Mouse (Mus musculus): ENCODE data around the gene Sez6l. TPM values are rescaled to one million over a fixed set of nuclear protein-coding genes. Genes with fewer than 3 reads are reported as not detected.

Sez6l gene
- total RNA-seq, 2 experiments from 2014 or later = 0.16 to 0.24 TPM

DNA sequence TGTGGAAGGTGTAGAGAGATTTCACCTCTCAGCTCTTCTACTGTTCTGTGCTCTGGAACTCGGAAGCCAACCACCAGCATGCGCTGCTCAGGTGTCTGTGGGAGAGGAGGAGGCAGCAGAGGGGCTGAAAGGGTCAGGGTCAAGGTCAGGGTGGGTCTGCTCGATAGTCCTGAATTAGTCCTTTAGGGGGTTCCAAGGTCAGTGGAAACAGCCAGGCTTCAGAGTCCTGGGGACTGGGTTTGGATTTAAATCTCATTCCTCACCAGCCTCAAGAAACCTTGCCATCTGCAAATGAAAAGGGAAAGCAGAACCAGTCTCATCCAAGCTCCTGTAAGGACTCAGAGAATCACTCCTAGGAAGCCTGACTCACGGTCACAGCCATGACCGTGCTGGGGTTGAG lies 67.1 kb downstream of the Sez6l start:
- intact Hi-C loops (cut with DNase I; ENCODE audit: low total_unique reads) = no loop called here
- DNase-seq = no peak

- intact Hi-C loops (cut with DNase I; ENCODE audit: low total_unique reads) = no loop called here
- DNase-seq = no peak
Observed at GRCm38 (mm10) chr5:112505595-112505994, 71.4 kb downstream of the Sez6l start.

- intact Hi-C loops (cut with DNase I; ENCODE audit: low total_unique reads) = no loop called here
- DNase-seq = no peak
Observed at GRCm38 (mm10) chr5:112501384-112501783, 75.6 kb downstream of the Sez6l start.

GRCm38 (mm10) chr5:112499918-112500682 lies 76.9 kb downstream of the Sez6l start:
- DNase-seq = no peak
- intact Hi-C loops (cut with DNase I; ENCODE audit: low total_unique reads) = no loop called here

DNA sequence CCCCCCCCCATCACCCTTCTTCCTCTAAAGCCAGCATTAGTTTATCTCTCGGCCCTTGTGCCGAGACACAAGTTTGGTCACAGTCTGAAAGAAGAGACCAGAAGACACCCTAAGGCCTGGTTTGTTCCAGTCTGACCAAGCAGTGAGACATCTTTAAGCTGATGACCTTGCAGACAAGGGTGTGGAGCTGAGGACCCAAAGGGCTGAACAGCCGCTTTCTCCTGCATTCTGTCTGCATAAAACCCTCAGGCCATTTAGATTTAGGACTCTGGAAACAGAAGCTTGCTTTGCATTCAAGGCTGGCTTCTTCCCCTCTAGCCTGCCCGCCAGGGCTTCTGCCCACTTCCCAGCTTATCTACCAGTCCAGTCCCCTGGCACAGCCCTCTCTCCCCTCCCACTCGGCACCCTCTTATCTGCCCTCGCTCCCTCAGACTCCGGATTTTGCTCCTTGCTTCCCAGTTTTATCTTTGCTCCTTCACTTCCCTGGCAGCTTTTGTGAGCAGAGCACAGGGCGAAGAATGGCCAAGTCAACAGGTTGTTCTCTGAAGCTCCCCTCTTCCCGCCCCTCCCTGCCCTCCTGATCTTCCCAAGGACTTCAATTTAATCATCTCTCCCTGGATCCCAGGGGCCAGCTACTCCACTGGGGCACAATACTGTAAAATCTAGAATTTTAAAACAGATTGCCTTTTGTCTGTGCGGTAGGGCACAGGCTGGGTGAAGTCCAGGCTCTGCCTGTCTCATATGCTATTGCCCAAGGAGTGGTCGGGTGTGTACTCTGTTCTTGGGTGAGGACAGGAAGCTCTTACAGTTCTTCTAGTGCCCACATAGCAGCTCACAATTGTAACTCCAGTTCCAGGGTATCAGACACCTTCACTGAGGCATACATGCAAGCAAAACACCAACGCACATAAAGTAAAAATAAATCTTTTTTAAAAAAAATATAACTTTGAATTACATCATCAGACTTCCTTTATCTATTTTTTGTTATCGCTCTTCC lies 77.8 kb downstream of the Sez6l start:
- DNase-seq = no peak
- intact Hi-C loops (cut with DNase I; ENCODE audit: low total_unique reads) = no loop called here

GRCm38 (mm10) chr5:112496753-112497369 lies 80.1 kb downstream of the Sez6l start:
- intact Hi-C loops (cut with DNase I; ENCODE audit: low total_unique reads) = no loop called here
- no peak for DNase-seq

GRCm38 (mm10) chr5:112493492-112493891 lies 83.5 kb downstream of the Sez6l start:
- peak; percentile 17 for DNase-seq
- intact Hi-C loops (cut with DNase I; ENCODE audit: low total_unique reads) = no loop called here

- DNase-seq = no peak
- intact Hi-C loops (cut with DNase I; ENCODE audit: low total_unique reads) = no loop called here
Observed at GRCm38 (mm10) chr5:112491489-112491888, 85.5 kb downstream of the Sez6l start.

DNA sequence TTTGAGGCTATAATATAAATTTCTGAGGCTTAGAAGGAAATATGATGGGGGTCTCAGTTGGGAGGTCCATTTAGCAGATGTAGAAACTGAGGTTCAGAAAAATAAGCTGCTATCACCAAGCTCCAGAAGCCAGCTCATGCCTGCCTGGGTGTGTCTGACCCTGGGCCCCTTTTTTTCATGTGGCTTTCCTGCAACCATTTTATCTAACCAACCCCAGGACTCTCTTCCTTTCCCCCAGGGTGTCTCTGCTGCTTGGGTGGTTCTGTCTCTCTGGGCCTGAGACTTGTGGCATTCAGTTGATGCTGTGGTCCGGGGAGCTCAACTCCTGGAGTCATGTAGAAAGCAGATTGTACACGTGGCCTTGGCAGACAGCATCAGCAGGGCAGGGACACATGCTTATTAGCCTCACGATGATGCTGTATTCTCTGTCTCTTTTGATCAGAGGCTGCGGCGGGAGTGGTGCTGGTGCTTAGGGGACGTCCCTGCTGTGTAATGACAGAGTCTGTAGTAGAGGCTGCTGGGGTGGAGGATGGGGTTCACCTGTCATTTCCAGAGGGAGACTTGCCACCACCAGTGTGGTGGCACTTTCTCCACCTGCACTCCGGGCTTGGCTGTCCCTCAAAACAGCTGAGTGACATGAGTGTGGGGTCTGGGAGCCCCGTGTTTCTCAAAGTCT lies 88.7 kb downstream of the Sez6l start:
- intact Hi-C loops (cut with DNase I; ENCODE audit: low total_unique reads) = no loop called here

GRCm38 (mm10) chr5:112487504-112487903 lies 89.5 kb downstream of the Sez6l start:
- intact Hi-C loops (cut with DNase I; ENCODE audit: low total_unique reads) = no loop called here
- no peak for DNase-seq

More for the DNA sequence above, 88.7 kb downstream of the Sez6l start:
- DNase-seq = no peak

GRCm38 (mm10) chr5:112486415-112486814 lies 90.6 kb downstream of the Sez6l start:
- intact Hi-C loops (cut with DNase I; ENCODE audit: low total_unique reads) = no loop called here
- DNase-seq = no peak

GRCm38 (mm10) chr5:112484924-112485715 lies 91.9 kb downstream of the Sez6l start:
- no peak for DNase-seq
- intact Hi-C loops (cut with DNase I; ENCODE audit: low total_unique reads) = no loop called here

DNA sequence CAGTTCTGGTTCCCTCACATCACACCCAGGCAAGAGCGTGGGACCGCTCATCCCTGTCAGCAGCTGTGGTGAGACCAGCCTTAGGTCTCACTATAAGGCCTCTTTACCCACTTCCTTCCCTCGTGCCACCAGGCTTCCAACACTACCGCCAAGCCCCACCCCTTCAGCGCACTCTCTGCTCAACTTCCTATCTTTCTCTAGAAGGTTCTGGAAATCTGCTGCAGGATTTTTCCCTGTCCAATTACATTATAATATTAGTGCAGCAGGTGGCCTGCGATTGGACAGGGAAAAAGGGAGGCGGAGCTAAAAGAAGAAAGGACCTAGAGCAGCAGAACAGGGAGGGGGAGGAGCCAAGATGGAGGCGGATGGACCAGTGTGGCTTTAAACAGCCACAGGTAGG lies 94.0 kb downstream of the Sez6l start:
- intact Hi-C loops (cut with DNase I; ENCODE audit: low total_unique reads) = no loop called here
- DNase-seq = no peak

- intact Hi-C loops (cut with DNase I; ENCODE audit: low total_unique reads) = no loop called here
- DNase-seq = no peak
Observed at GRCm38 (mm10) chr5:112482551-112482950, 94.4 kb downstream of the Sez6l start.

DNA sequence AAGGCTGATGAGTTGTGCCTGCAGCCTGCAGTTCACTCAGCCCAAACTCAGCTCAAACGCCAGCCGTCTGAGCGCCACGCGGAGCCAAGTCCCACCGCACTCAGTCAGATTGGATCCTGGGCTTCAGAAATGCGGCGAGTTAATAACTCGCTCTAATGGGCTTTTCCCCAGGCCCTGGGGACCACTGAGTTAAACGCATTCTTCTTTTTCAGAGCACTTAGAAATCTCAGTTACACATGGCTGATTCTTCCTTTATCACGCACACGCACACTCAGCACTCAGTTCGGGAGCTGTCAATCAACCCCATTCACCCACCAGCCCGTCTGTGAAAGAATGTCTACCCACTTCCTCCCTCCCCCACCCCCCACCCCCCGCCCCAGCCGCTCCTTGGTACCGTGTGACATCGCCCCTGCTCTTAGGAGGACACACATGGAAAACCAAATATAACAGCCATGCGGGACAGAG lies 95.0 kb downstream of the Sez6l start:
- intact Hi-C loops (cut with DNase I; ENCODE audit: low total_unique reads) = no loop called here
- DNase-seq = no peak

DNA sequence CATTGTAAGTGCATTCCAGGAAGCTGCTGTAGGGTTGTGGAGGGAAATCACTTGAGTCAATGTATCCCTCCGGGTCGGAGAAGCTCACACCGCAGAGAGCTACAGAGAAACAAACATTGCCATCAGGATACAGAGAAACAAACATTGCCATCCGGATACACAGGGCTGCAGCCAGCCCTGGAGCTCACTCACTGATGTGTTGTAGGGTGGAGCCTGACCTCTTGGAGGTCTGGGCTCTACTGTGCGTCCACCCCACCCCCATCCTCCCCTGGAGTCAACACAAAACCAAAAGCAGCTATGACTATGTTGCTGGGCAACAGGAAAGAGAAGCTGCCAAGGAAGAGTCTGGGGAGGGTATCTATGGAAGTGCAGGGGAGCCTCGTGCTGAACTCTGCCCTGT lies 103.5 kb downstream of the Sez6l start:
- no peak for DNase-seq
- intact Hi-C loops (cut with DNase I; ENCODE audit: low total_unique reads) = no loop called here

DNA sequence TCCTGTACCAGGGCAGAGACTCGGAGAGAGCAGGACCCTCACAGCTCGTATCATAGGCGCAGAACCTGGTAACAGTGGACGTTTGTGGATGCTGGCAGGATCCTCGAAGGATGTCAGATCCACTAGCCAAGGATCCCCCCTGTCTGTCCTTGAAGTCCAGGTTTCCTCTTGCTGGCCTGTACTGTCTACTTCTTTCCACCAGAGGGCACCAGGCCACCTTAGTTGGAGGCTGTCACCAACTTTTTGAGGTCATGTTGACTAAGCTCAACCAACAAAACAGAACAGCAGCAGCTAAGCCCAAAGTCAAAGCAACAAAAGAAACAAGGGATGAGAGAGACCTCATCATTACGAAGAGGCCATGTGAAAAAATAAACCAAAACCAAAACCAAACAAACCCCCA lies 106.8 kb downstream of the Sez6l start:
- intact Hi-C loops (cut with DNase I; ENCODE audit: low total_unique reads) = no loop called here
- DNase-seq = peak; percentile 32

GRCm38 (mm10) chr5:112468986-112469581 lies 107.9 kb downstream of the Sez6l start:
- intact Hi-C loops (cut with DNase I; ENCODE audit: low total_unique reads) = no loop called here
- DNase-seq = no peak
